Mouse (Mus musculus) cerebellum, adult 2 months (tissue): ENCODE data around the gene Cks1b. TPM values are rescaled to one million over a fixed set of nuclear protein-coding genes. Genes with fewer than 3 reads are reported as not detected.

Experiments
- DNase-seq, 2 experiments: peaks; one replicate each; pipeline ENCODE4 v3.0.0; 2021
- H3K27ac ChIP-seq: fragments of 200-500 bp; 2 replicates; pipeline ENCODE4 v1.5.1; 2012; ENCODE audit warnings: low read length, control low read depth, inconsistent platforms; ENCODE audit not compliant: insufficient read depth
- H3K27me3 ChIP-seq: fragments of 200-500 bp; 2 replicates; pipeline ENCODE4 v1.6.1; 2012; ENCODE audit warnings: inconsistent platforms, mild to moderate bottlenecking, low read length, moderate library complexity; ENCODE audit not compliant: control insufficient read depth, insufficient read depth
- H3K4me1 ChIP-seq: fragments of 200-500 bp; 2 replicates; pipeline ENCODE4 v1.6.1; 2011; ENCODE audit warnings: low read length; ENCODE audit not compliant: control insufficient read depth, insufficient read depth
- H3K4me3 ChIP-seq: fragments of 200-500 bp; replicated peaks from 2 replicates; pipeline ENCODE3; 2011; ENCODE audit warnings: mild to moderate bottlenecking, low read depth, low read length, control low read depth; ENCODE audit not compliant: insufficient read depth
- CTCF ChIP-seq: fragments of 200-500 bp; IDR thresholded peaks from 2 replicates; pipeline ENCODE4 v1.5.1; 2011; ENCODE audit warnings: low read depth, mild to moderate bottlenecking, control low read depth, low read length, moderate library complexity, borderline replicate concordance; ENCODE audit not compliant: insufficient read depth
- POLR2A ChIP-seq: fragments of 200-500 bp; IDR thresholded peaks from 2 replicates; pipeline ENCODE4 v1.6.1; 2011; ENCODE audit warnings: low read length, control low read depth, borderline replicate concordance; ENCODE audit not compliant: insufficient read depth
- WGBS: fragments of 180-500 bp; shearing (Covaris S2); methylation state at CpG from one replicate; pipeline ENCODE4 v1.1.7; 2018; 5-methylcytosine and 5-hydroxymethylcytosine counted together
- polyA plus RNA-seq: library from polyadenylated mRNA; depleted of rRNA; stranded (reverse); fragments of >200 nt; gene quantifications from 2 replicates; pipeline ENCODE4 v1.2.3, GENCODE M21; 2012

Gene Cks1b
- polyA plus RNA-seq, 1 experiment: 7.0 TPM

- Histone ChIP-seq H3K4me1 (peaks cover 38% of the 10 kb centered on the region), H3K4me3 (no peak overlapping the region), H3K27ac (no peak overlapping the region)
Observed at GRCm38 (mm10) chr3:89386438-89387420, 31.5 kb downstream of the Cks1b start.

DNA sequence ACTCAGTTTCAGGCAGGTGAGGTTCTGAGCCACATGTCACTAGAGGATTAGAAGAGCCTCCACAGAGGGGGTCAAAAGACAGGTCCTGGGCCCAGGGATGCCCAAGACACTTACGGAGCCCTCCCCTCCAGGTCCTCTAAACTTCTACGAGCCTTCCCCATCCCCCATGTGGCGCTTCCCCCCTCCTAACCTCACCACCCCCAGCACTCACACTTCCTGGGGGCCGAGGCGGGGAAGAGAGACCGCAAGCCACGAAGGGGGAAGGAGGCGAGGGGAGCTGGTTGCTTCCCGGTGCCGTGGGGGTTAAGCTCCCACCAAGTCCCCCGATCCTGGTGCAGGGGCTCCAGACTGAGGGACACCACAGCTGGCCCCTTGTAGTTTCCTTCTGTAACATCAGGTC, 32.7 kb downstream of the Cks1b start:
- Histone ChIP-seq H3K27me3 (no peaks in the 10 kb centered on the region), H3K4me3 (no peak overlapping the region), H3K27ac (no peak overlapping the region), H3K4me1 (peaks cover 33% of the 10 kb centered on the region)
- 72% methylated on average over 11 of the region's 11 CpGs for WGBS
- peak in 1 of 2 experiments; percentile 5 for DNase-seq
- TF ChIP-seq CTCF: no peak
- TF ChIP-seq POLR2A: no peak

More at GRCm38 (mm10) chr3:89386438-89387420, 31.5 kb downstream of the Cks1b start:
- TF ChIP-seq CTCF: no peak
- TF ChIP-seq POLR2A: no peak
- no peaks in the 10 kb centered on the region for H3K27me3 ChIP-seq
- WGBS: 65% methylated on average over 17 of the region's 17 CpGs
- DNase-seq: no peak

- no peaks in the 10 kb centered on the region for H3K27me3 ChIP-seq
- TF ChIP-seq CTCF: no peak
- TF ChIP-seq POLR2A: no peak
- peaks cover 28% of the 10 kb centered on the region for H3K4me1 ChIP-seq
- H3K27ac ChIP-seq: no peak overlapping the region
- DNase-seq: peak in 1 of 2 experiments; percentile 8
- 62% methylated on average over 12 of the region's 12 CpGs for WGBS
- no peak overlapping the region for H3K4me3 ChIP-seq
Observed at GRCm38 (mm10) chr3:89384331-89385076, 33.7 kb downstream of the Cks1b start.

DNA sequence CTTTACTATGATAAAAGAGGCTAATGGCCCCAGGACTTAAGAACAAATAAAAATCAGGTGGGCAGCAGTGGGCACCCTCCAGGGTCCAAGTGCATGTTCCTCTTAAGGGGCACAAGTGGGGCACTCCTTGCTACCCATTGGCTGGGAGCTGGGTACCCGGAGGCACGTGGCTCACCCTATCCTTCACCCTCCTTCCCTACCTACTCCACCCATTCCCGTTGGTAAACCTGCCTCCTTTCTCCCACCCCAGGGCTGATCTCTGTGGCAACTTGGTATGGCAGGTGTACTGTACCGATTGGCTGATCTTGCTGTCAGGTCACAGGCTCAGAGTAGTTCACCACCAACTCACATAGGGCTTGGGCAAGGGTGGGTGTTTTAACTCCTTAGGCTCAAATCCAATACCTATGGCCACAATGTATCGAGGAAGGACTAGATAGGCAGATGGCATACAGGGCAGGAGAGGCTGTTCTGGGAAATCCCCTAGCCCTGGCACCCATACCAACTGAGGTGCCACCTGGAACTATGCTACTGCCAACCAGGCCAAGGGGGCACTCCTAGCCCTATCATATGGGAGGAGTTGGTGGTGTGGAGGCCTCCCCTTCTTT, 34.4 kb downstream of the Cks1b start:
- TF ChIP-seq POLR2A: no peak
- no peak for TF ChIP-seq CTCF
- Histone ChIP-seq H3K4me1 (peaks cover 28% of the 10 kb centered on the region), H3K27me3 (no peaks in the 10 kb centered on the region), H3K27ac (no peak overlapping the region), H3K4me3 (no peak overlapping the region)
- peak in 1 of 2 experiments; percentile 17 for DNase-seq
- 51% methylated on average over 5 of the region's 5 CpGs for WGBS

- Histone ChIP-seq H3K4me1 (peaks cover 23% of the 10 kb centered on the region), H3K27me3 (no peaks in the 10 kb centered on the region), H3K4me3 (no peak overlapping the region), H3K27ac (no peak overlapping the region)
- TF ChIP-seq CTCF: no peak
- TF ChIP-seq POLR2A: no peak
- peak in 1 of 2 experiments; percentile 9 for DNase-seq
- 44% methylated on average over 5 of the region's 5 CpGs for WGBS
Observed at GRCm38 (mm10) chr3:89382950-89383349, 35.2 kb downstream of the Cks1b start.

DNA sequence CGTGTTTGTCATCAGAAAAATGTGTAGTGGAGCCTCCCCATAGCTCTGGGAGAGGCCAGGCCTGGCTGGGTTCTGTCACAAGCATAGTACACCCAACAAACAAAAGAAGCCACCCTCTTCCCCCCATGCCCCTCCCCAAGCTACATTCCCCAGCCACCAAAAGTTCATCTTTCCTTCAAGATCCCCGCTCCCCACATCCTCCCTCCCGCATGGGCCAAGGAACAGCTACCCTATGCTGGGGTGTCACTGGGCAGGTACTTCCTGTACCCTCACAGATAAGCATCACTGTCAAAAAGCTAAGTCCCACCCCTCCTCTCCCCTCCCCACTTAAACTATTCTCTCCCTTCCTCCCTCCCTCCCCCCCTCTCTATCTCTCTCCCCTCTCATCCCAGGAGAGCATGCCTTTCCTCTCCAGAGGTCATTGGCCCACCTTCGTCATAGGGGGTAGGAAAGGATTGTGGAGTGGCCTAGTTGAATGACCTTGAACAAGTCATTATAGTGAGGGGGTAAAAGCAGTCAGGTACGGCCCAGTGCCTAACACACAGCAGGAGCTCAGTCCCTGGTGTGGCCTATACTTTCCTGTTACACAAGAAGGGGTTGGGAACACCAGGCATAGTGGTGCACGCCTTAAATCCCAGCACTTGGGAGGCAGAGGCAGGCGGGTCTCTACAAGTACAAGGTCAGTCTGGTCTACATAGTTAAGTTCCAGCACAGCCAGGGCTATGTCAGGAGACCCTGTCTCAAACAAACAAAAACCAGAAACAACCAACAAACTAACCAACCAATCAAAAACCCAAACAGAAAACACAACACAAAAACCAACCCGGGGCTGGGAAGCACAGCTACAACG, 35.9 kb downstream of the Cks1b start:
- WGBS: 92% methylated on average over 9 of the region's 9 CpGs
- no peak overlapping the region for H3K4me3 ChIP-seq
- peaks cover 17% of the 10 kb centered on the region for H3K4me1 ChIP-seq
- DNase-seq: peak in 1 of 2 experiments; percentile 4
- no peak overlapping the region for H3K27ac ChIP-seq
- no peaks in the 10 kb centered on the region for H3K27me3 ChIP-seq
- TF ChIP-seq POLR2A: no peak

- WGBS: 67% methylated on average over 11 of the region's 11 CpGs
- DNase-seq: no peak
- no peaks in the 10 kb centered on the region for H3K27me3 ChIP-seq
- no peak for TF ChIP-seq CTCF
- TF ChIP-seq POLR2A: no peak
- no peak overlapping the region for H3K27ac ChIP-seq
- no peak overlapping the region for H3K4me3 ChIP-seq
- H3K4me1 ChIP-seq: peaks cover 14% of the 10 kb centered on the region
Observed at GRCm38 (mm10) chr3:89381233-89381632, 37.0 kb downstream of the Cks1b start.
